Mouse (Mus musculus) erythroblast, adult 5-6 weeks (primary cell): Measurements from ENCODE around the gene Smad3. TPM values are rescaled to one million over a fixed set of nuclear protein-coding genes. Genes with fewer than 3 reads are reported as not detected.
A peak's percentile ranks its signal among the peaks of the same experiment; 100 is the strongest.

Experiments used
- ATAC-seq: replicated peaks from 2 replicates; pipeline ENCODE4 v1.8.0; 2016; ENCODE audit warnings: moderate number of reproducible peaks, mild to moderate bottlenecking, moderate TSS enrichment, inconsistent platforms; ENCODE audit not compliant: poor library complexity, low FRiP score, severe bottlenecking
- total RNA-seq, 2 experiments: library from RNA; stranded (forward) in 1 of 2; stranded (reverse) in 1 of 2; fragments of 150-400 nt in 1 of 2; fragments of 200-764, 138-1000 nt in 1 of 2; gene quantifications; 2 replicates each; pipeline versions ENCODE4 v1.2.3 to v1.2.4; 2015 to 2017; ENCODE audit warnings: low replicate concordance in 2 of 2

Smad3 gene
- total RNA-seq, 2 experiments from 2014 or later = 2.7 to 3.5 TPM

DNA sequence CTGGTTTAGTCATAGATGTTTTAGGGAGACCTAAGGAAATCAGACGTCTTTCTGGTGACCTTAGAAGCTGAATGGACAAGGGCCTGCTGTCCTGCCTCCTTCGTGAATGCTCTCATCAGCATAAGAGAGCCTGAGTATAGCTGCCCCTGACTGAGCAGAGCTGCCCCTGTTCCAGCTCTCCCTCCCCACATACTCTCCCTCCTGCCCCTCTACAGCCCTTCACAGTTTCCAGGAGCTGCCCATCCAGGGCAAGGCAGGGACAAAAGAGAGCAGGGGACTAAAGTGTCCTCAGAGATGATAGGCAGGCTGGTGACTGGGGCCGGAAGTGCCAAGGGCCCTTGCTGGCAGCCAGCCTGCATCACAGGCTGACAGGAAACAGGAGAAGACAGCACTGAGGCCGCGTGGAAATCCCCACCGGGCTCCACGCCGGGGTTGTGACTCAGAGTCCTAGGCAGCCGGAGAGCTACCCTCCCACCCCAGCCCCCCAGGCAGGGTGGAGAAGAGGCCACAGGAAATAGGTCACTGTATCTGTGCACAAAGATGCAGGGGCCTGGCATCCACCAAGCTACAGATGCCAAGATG lies 51.6 kb downstream of the Smad3 start:
- ATAC-seq = no peak

DNA sequence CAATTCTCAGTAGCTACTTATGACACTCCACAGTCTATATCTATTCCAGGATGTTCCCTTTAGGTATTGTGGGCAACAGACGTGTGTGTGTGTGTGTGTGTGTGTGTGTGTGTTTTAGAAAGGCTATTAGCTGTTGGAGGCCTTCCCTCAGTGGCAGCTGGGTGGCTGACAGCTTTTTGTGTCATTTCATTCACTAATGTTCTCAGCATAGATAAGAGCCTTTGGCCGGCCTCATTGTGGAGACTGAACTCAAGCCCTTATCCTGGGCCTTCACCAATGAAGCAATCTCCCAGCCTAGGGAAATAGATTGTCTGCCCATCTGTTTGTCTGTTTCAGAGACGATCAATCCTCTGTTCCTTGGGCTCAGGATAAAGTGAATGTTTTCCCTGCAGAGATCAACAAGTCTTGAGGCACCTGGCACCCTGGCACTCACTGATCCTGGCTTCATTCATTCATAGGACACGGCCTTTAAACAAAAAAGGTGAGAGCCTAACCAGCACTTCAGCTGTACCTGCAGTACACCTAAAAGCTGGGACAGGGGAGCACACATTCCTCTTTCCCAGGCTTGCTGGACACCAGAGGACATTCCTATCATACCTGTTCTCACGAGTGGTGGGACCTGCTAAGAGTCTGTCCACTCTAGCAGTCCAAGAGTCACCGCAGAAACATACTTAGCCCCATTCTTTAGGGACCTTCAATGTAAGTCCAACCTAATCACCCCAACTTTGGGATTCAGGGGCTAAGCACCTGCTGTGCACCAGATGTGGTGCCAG lies 52.6 kb downstream of the Smad3 start:
- no peak for ATAC-seq

DNA sequence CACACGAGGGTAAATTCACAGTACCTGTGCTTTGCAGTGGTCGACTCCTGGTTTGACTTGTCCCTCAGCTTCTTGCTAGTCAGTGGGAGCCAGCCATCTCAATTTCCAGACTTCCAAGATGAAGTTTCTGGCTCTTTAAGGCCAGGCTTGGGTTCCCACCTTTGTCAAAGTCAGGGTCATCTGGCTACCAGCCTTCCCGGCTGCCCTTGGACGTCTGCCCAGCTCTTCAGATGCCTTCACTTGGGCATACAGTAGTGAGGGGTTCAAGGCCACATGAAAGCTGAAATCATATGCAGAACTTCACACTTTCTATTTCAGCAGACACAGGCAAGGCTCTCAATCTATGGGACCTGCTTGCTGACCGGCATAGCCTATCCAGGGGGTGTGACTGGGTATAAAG lies 53.7 kb downstream of the Smad3 start:
- ATAC-seq = no peak

DNA sequence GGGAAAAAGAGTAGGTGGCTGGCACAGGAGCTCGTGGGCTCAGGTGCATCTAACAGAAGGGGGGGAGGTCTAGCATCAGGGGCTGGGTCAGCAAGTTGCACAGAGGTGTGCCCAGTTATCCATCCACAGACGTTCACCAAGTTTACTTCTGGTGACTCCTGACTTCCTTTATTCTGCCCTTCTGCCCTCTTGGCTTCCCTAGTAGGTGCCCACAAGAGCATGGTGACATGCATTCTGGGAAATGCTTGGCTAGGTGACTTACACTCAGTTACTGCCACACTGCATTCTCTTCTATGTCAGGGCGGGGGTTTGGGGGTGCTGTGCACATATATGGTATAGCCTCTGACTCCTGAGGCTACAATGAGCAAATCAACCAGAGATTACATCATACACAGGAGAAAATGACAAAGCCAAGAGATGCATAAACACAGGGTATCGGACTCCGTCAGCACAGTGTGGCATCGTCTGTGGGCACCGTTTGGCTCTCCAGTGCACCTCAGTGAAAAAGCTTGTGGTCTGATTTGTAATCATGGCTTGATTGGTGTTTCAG lies 54.5 kb downstream of the Smad3 start:
- no peak for ATAC-seq

DNA sequence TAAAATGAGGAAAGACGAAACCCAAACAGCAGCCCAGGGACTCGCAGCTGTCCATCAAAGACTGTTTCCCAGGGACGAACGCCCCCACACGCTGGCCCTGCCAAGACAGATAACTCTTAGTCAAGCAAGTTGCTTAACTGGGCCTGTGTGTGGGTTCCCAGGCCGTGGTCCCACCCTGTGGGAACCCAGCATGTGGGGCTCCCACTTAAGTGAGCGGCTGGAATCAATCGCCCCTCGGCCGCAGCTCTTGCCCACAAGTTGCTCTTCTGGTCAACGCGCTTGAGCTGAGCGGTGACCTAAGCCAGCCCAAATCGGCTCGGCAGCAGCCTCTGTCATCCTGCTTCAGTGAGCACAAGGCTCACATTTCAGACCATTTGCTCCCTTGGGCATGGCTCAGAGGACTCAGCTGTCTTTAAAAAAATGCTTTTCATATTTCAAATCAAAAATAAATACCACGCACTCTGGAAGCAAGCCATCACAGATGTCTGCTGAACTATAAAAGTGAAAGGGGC lies 55.2 kb downstream of the Smad3 start:
- no peak for ATAC-seq

DNA sequence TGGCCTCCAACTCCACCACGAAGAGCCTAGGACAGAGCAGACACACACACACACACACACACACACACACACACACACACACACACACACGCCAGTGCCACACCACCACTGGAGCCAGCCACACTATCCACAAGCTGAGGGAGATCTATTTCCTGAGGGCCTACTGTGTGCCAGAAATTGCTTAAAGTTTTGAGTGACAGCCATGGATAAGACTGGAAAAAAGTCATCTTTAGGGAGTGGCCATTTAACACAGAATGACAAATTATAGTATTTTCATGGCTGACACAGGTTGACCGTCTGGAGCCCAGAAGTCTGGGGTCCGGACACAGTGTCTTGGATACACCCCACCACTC lies 55.9 kb downstream of the Smad3 start:
- ATAC-seq = no peak

DNA sequence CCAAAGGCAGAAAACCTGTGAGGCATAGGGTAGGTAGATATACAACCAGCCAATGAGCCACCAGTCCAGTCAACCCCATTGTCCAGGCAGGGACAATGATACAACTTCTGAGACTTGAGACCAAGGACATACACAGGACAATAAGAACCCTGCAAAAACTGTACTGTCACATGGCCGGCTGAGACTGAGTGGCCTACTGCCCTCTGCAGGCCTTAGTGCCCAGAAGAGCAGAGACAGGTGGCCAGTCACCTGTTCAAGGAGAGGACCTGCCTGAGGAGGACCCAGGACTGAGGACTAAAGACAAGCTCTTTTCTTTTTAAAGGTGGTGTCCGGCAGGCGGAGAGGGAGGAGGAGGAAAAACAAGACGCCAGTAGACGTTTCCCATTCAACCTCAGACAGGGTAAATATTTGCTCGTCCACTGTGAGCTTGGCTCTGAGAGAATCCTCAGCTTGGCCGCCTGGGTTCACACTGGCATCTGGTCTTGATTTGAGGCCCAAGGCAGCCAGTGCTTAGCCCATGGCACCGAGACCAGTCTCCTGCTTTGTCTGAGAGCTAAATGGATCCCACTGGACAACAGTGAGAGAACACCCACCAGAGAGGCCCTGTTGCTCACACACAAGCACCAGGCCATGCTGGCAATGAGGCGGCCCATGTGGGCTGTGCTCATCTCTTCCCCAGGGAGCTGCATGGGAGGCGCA lies 56.4 kb downstream of the Smad3 start:
- ATAC-seq = no peak

DNA sequence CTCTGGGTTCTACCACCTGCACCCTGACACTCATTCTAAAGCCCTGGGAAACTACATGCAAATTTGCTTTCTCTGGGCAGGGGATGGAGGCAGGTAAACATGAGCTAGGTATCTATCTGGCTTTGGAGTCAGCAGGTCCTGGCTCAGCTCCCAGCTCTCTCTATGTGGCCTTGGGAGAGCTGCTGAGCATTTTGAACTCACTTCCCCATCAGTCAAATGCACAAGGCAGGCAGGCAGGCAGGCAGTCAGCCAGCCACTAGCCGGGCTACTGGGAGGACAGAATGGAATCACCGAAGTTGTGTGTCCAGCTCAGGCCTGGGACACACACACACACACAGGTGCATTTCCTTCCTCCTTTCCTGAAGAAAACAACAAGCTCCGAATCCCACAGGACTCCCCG lies 58.6 kb downstream of the Smad3 start:
- ATAC-seq = no peak

DNA sequence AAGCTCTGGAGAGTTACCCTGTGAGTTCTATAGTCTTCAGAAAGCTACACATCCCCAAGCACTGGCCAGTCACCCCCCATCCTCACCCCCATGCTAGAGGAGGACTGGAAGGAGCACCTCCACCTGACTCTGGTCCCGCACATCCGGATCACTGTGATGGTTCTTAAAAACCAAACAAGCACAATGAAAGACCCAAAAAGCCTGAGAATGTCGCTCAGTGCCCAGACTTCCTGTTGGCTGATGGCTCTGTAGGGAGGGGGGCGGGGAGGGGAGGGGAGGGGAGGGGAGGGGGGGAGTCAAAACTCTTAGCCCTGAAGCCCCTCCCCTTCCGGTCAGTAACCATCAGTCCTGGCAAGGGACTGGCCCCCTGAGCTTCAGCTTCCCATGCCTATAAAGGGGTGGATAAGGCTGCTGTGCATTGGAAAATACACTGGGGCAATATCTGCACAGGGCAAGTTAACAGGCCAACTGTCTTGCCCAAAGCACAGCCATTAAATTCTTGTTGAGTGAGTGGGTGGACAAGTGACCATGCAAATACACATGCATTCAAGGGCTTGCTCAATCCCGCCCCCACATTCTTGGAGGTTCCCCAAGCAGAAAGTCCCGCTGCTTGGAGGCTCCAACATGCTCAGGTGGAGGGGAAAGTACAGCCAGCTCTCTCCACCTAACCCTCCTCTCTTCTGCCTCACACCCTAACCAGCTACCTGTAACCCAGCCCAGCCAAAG lies 59.3 kb downstream of the Smad3 start:
- ATAC-seq = no peak

DNA sequence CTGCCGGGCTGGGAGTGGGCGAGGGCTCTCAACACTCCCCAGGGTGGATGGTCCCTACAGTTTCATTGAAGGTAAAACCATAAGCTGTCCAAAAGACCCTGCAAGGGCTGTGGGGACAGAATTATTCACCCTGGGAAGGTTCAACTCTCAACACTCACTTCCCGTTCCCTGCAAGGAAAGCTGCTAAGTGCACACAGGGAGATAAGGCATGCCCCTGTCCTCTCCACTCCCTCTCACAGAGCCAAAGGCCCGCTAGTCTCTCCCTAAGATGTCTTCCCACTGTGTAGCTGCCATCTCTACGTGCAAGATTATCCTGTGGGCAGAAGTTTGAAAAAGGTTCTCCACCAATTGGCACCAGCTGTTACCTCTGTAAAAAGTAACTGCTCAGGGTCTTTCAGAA lies 60.2 kb downstream of the Smad3 start:
- ATAC-seq = peak; percentile 56; the same call in 1 of the 2 replicates

DNA sequence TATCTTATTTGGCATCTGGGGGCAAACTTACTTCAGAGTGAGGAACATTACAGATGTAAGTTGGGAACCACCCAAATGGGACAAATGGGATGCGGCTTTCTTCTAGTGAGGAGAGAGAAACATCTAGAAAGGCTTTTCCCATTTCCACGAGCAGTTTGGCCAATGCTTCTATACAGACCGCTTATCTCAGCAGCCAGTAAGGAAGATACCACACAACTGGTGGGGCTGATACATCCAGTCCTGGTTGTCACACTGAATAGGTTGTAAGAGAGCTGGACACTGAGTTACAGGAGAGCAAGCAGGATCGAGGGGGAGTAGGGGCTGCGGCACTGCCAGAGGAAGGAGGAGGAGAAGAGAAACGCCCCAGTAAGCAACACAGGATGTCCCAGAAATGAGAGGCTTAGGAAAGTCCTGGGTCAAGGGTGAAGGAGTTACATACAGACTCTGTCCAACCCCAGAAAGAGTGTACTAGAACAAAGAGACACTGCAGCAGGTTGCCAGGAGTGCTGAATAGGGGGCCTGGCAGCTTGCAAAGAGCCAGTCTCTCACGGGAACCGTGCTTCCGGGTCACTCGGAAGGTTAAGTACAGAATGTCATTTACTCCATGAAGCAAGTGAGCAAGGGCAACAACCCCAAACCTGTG lies 61.2 kb downstream of the Smad3 start:
- ATAC-seq = peak; percentile 54

DNA sequence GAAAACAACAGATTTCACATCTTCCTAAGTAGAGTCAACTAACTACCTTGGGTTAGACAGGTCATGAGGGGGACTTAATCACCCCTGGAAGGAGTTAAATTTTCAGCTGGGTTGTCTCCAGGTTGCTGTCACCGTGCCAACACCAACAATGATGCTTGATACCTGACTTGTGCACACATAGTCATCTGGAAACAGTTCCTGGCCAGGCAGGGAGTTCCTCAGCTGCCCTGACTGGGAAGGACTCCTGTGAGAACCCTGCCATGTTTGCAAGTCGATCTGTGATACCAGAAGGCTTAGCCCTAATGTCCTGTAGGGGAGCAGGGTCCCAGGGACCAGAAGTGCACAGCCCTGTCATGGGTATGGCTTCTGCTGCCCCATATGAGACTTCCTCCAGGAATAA lies 65.8 kb downstream of the Smad3 start:
- no peak for ATAC-seq

DNA sequence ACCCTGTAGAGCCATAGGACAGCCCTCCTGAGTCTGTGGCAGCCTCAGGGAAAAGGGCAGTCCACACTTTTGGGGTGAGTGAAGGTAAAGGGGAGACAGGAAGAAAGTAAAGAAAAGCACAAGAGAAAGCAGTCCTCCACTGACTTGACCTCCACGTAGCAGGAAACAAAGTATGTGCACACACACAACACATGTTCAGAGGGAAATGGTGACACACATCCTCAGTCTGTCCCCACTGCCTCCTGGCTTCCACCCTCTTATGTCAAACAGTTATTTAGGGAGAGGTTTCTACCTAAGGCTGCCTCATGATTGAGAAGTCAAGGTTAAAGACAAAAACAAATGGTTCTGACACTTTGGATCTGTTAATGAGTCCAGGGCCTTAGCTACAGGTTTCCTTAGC lies 67.3 kb downstream of the Smad3 start:
- no peak for ATAC-seq

DNA sequence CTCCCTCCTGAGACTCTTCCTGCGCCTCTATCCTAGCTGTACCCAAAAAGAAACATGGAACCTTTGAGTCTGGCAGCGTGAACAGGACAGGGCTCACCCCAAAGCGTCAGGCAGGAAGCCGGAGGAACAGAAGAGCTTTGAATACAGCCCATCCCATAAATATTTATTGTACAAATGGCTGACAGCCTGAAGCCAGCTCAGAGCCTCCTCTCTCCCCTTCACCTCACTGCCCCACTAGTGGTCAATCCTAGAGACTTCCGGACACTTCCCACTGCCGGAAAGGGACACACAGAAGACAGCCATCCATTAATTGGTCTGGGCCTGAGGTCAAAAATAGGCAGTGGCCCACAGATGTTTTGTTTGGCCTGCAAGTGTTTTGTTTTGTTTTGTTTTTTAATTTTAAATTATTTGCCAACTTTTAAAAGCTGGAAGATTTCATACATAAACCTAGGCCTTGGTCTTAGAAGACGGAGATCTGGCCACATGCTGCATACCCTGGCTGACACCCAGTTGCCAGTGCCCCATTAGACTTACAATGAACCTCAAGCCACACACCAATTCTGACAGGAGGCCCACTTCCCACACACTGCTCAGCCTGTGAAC lies 70.3 kb downstream of the Smad3 start:
- no peak for ATAC-seq

DNA sequence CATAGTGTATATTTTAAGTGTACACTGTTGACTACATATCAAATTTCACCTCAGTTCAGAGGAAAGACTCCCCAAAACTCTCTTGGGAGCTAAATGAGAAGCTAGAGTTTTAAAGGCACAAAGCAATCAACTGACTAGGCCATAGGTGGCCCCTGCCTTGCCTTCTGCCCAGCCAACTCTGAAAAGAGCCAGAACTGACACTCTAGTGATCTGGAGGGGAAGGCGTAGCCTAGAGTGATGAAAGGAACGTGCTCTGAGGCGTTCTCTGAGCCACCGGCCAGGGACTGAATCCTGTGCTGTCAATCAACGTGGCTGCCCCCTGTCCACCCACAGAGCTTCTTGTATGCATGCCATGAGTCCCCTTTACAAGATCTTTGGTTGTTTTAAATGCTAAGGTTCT lies 72.4 kb downstream of the Smad3 start:
- no peak for ATAC-seq

DNA sequence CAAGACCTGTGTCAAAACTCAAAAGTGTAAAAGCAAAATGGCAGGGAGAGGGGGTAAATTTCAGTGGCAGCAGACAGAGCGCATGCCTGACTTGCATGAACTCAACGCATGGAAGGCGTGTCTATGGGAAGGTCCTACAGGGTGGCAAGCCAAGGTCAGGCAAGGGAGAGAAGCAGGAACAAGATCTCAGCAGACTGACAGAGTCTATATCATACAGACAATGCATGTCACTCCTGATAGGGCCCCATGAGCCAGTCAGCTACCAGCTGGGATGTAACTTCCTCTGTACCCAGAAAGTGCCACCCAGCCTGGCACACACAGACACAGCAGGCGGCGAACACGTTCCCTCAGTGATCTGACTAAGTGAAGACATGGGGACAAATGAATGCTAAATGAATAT lies 73.5 kb downstream of the Smad3 start:
- ATAC-seq = no peak

DNA sequence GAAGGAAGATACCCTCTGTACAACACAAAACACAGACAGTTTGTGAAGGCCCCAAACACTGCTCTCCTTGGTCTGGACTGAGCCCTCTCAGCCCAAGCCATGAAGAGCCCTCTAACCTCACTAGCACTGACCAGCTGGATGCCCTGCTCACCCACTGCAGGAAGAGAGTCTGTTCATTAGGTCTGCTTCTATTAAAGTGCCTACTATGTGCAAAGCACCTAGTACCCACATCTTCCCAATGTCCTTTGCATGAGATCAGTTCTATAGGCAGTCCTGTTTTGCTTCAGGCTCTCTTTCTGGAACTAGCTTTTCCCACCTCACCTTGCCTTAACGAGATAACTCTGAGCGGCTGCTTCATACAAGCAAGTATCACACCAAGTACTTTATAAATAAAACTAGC lies 74.9 kb downstream of the Smad3 start:
- ATAC-seq = no peak

DNA sequence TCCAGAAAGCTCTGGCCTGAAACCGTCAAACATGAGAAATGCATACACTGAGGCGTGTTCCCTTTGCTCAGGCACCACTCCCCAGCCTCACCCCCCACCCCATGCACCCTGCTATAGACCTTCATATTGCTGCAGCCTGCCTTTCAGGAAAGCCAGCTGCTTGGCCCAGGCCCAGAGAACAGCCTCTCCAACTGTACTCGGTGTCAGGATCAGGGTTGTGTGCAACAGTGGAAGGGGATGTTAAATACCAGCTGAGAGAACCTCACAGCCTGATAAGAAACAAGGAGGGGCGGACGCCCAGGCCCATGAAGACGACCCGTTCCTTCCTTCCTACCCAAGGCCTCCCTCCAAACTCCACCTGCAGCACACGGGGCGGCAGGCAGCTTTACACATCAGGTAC lies 75.5 kb downstream of the Smad3 start:
- no peak for ATAC-seq

DNA sequence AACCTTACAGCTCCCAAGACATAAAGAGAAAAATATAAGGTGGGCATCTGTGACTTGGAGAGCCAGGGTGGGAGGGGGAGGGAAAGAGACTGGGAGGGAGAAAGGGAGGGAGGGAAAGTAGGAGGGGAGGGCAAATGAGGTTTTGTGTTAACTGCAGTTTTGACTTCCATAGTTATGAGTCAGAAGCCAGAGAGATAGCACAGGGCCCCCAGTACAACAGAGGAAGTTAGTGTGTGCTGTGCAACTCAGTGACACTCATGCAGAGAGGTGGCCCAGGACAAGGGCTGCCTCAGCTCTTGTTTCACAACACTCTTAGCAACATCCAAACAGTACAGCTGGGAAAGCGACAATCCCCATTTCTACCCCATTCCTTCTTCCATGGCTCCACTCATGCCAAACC lies 79.7 kb downstream of the Smad3 start:
- no peak for ATAC-seq
